Mouse (Mus musculus): ENCODE measurements around the gene Cdkn2d.
"Not testable (repeated sequence)": the region's sequence is repeated elsewhere in the genome, so short reads cannot be mapped to it uniquely, and the experiment has no call there.

Cdkn2d gene
- long read RNA-seq, experiment 1, transcript Cdkn2d-203 (2 exons, 1,423 nt) = major isoform, 11 of 12 reads
- long read RNA-seq, experiment 1, partial matches to known transcripts = 0 of 12 reads
- long read RNA-seq, experiment 1, other reads (novel, unspliced or antisense) = 0 of 12 reads
- long read RNA-seq, experiment 2, transcript Cdkn2d-203 (2 exons, 1,423 nt) = major isoform, 37 of 37 reads
- long read RNA-seq, experiment 2, partial matches to known transcripts = 0 of 37 reads
- long read RNA-seq, experiment 2, other reads (novel, unspliced or antisense) = 0 of 37 reads

DNA sequence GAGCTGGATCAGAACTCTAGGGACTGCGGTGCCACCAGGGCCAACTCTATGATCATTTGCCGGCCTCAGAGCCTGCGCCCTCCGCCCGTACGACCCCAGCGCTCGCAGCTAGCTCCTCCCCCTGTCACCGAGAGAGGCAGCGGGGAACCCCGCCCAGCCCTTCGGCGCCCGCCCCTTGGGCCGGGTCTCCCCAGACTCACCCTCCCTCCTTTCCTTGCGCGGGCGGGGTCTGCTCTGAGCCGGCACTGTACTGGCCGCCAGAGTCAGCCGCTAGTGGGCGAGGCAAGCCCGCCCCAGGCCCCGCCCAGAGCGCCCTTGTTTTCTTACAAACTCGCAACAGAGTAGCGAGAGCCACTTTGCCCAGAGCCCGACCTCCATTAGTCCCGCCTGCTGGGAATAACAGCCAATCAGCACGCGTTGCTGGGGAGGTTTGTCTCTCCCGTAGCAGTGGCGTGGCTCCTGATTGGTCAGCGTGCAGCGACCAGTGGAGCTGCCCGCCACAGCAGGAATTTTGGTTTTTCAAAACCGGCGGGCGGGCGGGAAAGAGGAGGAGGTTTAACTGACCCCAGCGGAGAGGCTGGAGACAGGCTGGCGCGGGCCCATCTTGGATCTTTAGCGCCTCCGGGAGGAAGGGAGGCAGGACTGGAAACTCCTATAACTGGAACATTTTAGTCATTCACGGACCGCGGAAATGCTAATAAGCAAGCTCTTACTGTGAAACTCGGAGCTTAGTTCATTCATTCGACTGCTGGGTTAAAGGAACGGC is at the start of gene Cdkn2d:
TSS of gene Cdkn2d (minus strand) at position 386 of the 766 bp plus-strand sequence.
- intact Hi-C loops (cut with DNase I) = no loop called here

DNA sequence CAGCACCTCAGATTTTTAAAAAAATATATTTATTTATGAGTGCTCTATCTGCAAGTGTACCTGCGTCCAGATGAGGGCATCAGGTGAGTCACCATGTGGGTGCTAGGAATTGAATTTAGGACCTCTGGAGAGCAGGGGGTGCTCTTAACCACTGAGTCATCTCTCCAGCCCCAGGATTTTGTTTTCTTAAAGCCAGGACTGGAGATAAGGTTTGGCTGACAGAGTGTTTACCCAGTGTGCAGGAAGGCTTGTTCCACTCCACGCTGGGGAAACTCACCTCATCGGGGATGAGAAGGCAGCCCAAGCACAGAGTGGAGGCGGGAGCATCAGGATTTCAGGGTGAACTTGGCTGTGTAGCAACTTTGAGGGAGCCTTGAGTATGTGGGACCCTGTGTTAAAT is 49.2 kb upstream of the Cdkn2d start:
- intact Hi-C loops (cut with DNase I) = no loop called here

DNA sequence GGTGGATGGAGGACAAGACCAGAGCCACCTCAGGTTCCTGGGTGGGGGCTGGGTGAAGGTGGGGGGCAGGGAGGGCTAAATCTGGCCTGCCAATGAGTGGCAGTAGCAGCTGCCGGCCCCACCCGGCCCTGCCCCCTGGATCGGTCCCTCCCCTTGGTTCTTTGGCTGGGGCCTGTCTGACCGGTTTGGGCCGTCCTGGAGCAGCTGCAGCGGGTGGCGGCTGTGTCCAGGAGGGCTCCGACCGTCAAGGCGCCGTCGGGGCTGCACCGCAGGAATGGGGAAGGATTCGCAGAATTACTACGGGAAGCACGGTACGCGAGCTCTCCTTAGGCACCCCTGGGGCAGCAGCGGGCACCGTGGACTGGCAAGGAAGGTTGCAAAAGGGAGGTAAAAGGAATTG is 46.4 kb upstream of the Cdkn2d start:
- intact Hi-C loops (cut with DNase I) = no loop called here

DNA sequence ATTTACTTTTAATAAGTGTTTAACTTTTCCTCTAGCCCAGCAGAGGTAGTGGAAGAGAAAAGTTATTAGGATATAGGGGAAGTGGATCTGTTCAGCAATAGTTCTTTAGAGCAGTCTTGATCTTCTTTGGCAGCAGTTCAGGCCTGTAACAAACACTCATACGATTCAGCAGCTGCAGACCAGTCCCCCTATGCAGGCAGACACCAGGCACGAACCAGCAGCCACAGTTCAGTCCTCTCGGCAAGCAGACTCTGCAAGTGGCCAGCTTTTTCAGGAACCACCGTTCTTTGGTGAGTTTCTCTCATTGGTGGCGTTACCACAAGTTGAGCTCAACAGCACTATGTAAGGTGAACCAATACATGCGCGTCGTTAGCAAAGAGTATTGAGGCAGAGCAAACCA is 45.3 kb upstream of the Cdkn2d start:
- intact Hi-C loops (cut with DNase I) = no loop called here

DNA sequence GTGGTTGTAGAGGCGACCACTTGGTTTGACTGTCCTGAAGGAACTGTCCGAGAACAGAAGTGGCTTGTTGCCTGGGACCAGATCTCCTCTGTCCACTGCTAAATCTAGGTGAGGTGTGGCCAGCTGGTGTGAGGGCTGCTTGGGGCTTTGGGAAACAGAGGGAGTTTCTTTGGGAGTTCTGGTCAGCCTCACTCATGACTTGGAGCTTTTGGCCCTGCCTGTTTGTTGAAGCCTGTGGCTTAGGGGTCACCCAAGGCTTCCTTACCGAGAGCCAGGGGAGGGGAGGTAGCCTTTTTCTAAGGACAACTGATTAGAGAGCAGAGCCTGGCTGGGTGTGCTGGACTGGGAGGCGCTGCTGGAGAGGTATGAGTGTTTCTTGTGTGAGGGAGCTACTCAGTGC is 44.2 kb upstream of the Cdkn2d start:
- intact Hi-C loops (cut with DNase I) = no loop called here

DNA sequence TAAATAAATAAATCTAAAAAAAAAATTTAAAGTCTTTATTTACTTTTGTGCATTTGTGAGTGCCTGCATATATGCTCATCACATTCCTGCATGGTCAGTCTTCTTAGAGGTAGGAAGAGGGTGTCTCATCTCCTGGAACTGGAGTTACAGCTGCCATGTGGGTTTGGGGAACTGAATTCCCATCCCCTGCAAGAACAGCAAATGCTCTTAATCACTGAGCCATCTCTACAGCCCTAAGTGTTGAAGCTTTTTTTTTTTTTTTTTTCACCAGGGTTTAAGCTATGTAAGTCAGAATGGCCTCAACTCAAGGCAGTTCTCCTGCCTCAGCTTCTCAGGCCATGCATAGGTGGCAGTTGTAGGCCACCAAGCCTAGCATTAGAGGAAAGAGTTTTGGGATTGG is 43.5 kb upstream of the Cdkn2d start:
- intact Hi-C loops (cut with DNase I) = no loop called here

DNA sequence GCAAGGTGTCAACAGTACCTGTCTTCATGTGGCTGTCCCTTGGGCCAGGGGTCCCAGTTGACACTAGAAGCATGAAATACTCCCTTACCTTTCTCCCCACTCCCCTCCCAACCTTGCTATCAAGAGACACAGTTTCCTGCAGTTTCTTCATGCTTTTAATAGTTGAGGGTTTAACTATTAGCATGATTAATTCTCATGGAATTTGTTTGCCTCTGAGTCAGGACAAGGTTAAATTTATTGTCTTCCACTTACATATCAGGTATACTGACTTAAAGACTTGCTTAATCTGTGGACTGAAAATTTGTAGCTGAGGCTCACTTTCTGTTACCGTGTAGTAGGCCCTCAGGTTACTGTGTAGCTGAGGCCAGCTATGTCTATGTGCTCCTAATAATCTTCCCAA is 42.3 kb upstream of the Cdkn2d start:
- intact Hi-C loops (cut with DNase I) = no loop called here

DNA sequence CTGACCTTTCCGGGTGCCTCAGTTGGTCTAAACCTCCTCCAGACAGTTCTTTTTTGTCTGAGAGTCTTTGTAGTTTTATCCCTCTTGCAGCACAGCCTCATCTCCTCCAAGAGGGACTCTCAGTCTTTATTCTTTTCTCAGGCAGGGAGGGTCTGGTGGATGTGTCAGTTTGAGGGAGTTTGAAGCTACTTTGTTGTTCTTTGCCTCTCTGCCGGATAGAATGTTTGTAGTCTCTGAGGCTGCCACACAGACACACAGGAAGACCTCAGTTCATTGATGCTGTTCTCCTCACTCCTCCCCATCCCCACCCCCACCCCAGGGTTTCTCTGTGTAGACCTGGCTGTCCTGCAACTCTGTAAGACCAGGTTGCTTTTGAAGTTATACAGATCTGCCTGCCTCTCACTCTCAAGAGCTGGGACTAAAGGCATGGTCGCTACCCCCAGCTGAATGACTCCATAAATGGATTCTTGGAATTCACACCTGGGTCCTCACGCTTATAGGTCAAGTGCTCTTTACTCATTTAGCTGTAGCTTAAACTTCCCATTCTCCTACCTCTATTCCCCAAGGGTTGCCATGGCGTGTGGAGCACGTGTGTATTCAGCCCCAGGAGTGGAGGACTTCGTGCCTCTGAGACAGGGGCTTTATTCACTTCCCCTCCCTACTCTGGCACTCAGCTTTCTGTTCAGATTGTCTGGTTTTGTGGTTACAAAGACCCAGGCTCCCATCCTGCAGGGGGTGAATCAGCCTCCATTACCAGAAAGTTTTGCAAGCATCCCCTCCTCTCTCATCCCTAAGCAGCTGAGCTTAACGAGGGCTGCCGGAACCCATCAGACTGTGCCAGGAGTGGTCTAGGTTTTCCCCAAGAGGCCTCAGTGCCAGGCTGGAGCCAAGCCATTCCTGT is 41.2 kb upstream of the Cdkn2d start:
- intact Hi-C loops (cut with DNase I) = no loop called here

DNA sequence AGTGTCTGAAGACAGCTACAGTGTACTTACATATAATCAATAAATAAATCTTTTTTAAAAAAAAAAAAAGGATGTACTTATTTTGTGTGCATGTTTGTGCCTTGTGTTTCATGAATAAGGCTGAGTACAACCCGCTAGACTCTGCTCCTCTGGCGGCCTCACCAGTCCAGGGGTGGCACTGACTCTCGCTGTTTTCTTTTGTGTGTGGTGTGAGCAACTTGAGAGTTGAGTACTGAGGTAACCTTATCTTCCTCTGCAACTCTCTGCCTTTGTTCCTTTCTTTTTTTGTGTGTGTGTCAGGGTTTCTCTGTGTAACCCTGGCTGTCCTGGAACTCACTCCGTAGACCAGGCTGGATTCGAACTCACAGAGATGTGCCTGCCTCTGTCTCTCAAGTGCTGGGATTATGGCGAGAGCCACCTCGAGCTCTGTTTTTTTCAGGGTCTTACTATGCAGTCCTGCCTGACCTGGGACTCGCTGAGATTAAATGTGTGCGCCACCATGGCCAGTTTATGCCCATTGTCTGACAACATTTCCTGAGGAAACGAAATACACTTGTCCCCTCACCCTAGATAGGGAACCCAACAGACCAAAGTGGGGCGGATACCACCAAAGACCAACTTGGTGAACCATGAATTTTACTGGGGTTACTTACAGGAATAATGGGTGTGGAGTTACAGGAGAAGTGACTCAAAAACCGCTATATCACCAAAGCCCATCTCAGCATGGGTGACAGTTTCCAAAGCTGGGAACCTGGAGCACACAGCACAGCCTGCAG is 40.3 kb upstream of the Cdkn2d start:
- intact Hi-C loops (cut with DNase I) = no loop called here

DNA sequence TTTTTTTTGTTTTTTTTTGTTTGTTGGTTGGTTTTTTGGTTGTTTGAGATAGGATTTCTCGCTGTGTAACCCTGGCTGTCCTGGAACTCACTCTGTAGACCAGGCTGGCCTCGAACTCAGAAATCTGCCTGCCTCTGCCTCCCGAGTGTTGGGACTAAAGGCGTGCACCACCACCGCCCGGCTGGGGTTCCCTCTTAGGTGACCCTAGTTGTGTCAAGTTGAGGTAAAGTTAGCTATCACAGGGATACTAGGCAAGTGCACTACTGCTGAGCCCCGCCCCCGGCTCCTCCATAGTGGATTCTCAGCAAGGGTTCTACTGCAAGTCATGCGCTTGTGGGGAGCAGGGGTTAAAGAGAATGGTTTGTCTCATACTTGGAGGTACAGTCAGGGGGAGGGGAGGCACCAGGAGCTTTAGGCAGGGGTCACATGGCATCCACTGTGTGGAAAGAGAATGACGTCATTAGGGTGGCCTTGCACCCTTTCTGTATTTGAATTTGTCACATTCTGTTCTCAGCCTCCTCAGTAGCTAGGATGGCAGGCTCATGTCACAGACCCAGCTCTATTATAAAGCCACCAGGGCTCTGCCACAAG is 38.6 kb upstream of the Cdkn2d start:
- intact Hi-C loops (cut with DNase I) = no loop called here

DNA sequence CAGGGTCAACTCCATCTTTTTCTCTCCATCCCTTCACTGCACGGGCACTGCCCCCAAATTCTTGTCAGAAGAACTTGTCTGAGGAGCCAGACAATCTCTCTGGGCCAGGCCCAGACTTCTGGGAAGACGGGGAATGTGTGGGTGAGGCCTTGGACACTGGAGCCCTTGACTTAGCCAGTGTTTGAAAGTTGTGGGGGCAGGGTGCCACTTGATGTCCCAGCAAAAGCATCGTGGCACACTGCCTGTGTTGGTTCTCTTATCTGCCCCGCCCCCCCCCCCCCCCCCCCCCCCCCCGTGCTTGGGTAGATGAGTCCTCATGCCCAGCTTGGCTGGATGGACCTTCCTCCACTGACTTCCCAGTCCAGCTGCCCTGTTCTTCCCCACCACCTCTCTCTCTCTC is 37.8 kb upstream of the Cdkn2d start:
- intact Hi-C loops (cut with DNase I) = no loop called here

DNA sequence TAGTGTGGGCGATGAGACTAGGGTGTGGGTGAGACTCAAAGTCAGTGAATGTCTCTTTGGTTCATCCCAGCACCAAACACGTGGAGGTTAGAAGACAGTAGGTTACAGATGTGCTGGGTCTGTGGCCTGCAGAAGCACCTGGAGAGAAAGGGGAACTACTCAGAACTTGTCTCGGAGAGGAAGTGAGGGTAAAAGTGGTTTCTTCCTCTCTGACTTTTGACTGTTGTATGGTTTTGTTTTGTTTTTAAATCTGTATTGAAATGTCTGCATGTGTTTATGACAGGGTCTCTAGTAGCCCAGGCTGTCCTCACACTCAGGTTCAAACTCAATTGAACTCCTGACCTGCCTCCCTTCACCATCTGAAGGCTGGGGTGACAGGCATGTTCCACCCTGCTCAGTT is 36.8 kb upstream of the Cdkn2d start:
- intact Hi-C loops (cut with DNase I) = no loop called here

DNA sequence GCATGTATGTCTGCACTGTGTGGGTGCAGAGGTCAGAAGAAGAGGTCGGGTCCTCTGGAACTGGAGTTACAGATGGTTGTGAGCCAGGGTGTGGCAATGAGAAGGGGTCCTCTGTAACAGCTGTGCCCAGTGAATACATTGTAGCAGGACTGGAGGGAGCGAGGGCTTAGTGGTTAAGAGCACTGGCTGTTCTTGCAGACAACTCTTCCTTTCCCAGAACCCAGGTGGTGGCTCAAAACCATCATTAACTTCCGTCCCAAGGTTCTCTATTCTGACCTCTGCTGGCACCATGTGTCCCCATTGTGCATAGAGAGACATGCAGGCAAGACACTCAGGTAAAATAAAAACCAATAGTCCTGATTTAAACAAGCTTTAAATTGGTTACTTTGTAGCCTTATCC is 36.4 kb upstream of the Cdkn2d start:
- intact Hi-C loops (cut with DNase I) = no loop called here

DNA sequence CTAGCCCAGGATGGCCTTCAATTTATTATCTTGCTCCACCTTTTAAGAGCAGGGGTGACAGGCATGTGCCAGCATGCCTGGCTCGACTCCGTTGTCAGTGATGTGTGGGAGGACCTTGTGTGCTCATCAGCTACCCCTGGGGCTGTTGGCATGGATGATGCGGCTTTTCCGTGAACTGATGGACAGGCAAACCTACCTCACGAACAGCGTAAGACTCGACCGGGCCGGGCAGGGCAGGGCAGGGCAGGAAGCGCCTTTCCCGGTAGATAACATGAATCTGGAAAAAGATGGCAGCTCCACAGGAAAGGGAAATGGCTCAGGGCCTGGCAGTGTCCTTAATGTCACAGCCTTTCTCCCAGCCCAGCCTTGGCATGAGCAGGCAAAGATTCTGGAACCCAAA is 33.1 kb upstream of the Cdkn2d start:
- intact Hi-C loops (cut with DNase I) = no loop called here

DNA sequence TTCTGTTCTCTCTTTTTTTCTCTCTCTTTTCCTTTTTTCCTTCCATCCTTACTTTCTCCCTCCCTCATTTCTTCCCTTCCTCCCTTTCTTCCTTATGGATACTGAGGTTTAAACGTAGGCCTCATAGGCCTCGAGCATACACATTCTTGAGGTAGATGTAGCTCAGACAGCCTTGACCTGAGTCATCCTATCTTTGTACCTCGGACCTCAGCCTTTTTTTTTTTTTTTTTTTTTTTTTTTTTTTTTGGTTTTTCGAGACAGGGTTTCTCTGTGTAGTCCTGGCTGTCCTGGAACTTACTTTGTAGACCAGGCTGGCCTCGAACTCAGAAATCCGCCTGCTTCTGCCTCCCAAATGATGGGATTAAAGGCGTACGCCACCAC is 31.7 kb upstream of the Cdkn2d start:
- intact Hi-C loops (cut with DNase I) = not testable (repeated sequence)

DNA sequence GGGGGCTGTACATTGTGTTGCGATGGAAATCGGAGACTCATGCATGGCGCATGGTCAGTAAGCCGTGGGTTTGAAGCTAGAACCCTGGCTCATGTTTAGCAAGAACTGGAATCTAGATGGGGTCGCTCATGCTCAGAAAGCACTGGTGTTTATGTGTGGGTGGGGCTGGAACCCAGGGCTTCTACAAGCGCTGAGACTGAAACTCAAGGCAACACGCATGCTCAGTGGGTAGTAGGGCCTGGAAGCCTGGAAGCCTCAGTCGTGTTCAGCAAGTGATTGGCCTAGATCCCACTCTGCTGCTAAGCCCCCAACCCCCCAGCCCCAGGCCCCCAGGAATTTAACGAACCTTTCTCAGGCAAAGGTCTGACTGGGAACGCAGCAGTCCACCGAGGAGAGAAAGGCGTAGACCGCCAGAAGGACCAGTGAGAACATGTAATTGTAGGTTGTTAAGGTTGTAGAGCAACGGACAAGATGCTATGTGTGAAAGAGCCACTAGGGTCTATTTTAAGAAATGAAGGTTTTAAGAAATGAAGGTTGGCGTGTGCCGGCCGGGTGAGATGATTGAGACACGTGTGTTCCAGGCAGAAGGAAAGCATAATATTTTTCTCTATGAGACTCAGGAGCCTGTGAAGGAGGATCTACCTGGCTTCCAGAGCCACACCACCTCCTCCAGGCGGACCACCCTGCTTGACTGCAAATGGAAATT is 31.2 kb upstream of the Cdkn2d start:
- intact Hi-C loops (cut with DNase I) = no loop called here

DNA sequence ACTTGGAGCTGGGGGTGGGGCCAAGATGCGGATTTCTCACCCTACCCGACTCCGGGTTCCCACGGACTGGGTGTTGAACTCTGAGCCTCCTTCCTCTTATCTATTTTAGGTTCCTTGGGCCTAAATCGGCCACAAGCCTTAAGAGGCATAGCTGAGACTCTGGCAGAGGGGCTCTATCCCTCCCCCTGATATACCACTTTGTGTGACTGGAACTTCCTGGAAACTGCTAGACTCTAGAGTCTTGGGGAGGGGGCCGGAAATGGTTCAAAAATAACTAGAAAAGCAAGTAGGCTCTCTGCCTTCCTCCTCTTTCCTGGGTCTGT is 30.3 kb upstream of the Cdkn2d start:
- intact Hi-C loops (cut with DNase I) = no loop called here

DNA sequence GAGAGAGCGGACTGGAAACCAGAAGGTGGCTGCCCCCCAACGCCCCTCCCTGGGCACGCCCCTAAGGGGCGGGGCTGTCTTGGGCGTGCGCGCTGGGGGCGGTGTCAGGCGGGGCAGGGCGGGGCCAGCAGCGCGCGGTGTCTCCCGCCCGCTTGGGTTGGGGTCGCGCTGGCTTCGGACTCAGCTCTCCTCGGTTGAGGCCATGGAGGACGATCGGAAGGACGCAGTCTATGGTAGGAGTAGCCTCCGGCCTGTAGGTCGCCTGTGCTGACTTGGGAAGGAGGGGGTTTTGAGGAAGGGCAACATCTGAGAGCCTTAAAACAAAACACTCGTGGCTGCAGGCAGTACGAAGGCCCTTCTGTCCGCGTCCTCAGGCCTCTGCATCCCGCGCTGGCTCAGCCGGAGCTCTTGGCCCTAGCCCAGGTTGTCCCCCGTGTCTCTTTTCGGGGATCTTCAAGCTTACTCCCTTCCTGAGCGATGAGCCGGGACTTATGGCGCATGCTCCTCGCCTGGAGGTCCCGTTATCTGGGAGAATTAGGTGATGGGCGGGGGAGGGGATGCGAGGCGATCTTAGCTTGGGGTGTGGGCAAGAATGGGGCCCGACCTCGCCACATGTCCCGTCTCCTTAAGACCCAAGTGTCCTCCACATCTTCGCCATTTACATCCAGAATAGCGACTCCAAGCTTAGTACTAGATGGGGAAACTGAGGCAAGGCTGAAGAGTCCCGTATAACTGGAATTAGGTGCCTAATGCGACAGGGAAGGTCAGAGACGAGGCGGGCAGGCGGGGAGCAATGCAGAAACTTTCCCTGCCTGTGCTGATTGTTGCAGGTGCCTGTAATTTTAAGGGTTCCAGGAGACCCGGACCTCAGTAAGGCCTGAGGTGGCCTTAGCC is 29.7 kb upstream of the Cdkn2d start, which contains the start of gene Slc44a2:
TSS of gene Slc44a2 (plus strand) at position 80 of the 894 bp plus-strand sequence.
- intact Hi-C loops (cut with DNase I) = no loop called here

DNA sequence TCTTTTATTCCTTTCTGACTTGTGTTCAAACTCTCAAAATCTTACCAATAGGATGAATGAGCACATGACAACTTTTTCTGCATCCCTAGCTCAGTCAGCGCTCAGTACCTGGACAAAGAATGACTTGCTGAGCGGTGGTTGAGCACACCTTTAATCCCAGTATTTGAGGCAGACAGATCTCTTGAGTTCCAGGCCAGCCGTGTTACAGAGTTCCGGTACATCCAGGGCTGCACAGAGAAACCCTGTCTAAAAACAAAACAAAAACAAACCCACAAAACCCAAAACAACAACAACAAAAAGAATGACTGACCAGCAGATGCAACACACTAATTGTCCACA is 29.0 kb upstream of the Cdkn2d start:
- intact Hi-C loops (cut with DNase I) = no loop called here

Data from adrenal gland (tissue).